Mouse (Mus musculus) cerebellum, postnatal 36 days (tissue): ENCODE results near the gene Ncoa4.
A peak's percentile ranks its signal among the peaks of the same experiment; 100 is the strongest.
"Not testable (repeated sequence)": the region's sequence is repeated elsewhere in the genome, so short reads cannot be mapped to it uniquely, and the experiment has no call there.

Experiments
- DNase-seq, 2 experiments: peaks; one replicate each; pipeline ENCODE4 v3.0.0; 2021 to 2022; ENCODE audit warnings: mixed read lengths in 2 of 2

Ncoa4 gene

DNA sequence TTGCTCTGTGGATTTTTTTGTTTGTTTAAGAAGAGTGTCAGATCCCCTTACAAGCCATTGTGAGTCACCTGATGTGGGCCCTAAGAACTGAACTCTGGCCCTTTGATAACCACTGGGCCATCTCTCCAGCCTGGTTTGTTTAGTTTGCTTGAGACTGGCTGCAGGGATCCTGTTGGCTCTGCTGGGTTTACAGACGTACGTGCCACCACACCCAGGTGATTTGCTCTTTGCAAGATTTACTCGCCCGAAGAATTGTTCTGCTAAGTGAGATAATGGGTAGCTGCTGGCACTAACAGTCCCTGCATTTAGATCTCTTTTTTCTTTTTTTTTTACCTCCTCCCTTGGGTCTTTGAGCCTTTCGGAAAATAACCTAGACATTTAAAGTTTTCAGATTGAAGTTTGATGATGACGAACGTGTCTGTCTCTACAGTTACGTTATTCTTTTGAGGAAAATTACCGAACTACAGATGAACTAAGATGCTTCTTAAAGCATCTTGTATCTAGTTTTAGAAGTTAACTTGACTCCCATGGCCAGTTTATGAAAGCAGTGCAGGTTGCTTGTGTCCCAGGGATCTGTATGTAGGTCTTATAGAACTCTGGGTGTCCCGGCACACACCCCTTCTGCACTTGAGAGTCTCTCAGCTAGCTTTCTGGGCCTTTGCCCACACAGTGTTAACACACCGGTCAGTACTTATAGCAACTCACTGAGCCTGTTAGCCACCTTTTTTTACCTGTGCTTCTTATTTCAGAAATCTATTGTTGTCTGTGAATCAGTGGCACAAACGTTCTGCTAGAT lies 1.6 kb downstream of the Ncoa4 start:
- DNase-seq = no peak

DNA sequence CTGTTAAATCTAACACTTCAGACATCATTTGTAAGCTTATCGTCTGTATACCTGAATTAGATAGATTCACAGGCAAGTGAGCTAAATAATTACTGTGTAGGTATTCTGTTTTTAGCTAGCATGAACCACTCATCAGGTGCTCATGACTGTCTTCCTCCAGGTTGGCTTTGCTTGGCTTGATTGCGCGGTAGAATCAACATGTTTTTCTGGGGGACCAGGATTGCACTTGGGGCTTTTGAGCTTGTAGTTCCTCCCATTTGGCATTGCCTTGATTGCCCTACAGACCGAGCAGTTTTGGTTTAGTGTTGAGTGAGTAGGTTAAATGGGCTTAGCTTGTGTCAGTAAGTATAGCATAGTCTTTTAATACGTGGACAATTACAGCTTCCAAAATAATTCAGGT lies 2.6 kb downstream of the Ncoa4 start:
- no peak for DNase-seq

DNA sequence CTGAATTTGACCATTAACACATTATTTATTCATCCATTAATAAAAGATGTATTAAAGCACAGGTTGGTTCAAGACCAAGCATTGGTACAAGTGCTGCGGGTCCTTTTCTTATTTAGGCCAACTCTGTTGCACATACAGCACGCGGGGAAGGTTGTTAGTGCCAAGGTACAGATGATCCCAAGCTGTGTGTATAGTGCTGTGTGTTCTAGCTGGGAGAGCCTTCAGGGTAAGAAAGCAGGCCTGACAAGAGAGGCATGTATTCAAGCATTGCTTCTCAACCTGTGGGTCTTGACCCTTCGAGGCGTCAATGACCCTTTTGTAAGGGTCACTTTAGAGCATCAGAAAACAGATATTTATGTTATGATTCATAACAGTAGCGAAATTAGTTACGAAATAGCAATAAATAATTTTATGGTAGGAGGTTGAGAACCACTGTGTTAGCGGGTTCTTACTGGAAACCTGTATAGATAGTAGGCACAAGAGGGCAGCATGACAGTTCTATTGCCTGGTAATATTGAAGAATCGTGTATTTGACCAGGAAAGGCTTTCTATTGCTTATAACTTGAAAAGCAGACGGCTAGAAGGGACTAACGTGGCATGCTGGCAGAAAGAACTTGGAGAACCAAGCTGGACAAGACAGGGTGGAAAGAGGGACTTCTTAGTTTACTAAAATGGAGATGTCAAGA lies 3.7 kb downstream of the Ncoa4 start:
- no peak for DNase-seq

DNA sequence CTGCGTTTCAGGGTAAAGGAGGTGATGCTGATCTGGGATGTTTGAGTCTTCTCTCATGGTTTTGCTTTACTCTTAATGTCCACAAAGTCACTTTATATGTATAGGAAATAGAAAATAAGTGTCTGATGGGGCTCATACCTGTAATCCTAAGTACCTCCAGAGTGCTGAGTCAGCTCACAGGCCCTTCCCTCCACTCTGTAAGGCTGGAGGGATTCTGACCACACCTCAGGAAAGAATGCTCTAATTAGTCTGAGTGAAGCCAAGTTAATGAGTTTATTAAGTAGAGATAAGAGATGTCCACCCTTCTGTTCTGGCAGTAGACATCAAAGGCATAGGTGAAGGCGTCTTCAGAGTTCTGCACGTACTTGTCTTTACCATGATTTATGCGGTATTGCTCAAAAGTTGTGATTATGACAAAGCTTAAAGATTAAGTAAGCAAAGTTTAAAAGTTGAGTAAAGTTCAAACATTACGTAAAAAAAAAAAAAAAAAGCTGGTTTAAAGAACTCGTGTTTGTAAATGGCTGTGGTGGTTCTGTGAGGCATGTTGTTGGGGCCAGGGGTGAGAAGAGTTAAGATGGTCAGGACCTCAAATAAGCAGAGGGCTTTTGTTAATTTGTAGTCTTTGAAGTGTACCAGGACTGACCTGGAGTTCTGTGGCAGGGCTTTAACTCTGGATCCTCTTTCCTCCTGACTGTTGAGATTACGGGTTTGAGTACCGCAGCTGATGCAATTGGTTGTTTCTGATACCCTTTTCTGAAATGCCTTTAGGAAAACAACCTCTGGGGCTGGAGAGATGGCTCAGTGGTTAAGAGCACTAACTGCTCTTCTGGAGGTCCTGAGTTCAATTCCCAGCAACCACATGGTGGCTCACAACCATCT lies 4.7 kb downstream of the Ncoa4 start:
- no peak for DNase-seq

GRCm38 (mm10) chr14:32165278-32166061 lies 5.8 kb downstream of the Ncoa4 start:
- DNase-seq = peak; percentile 88 to 91

DNA sequence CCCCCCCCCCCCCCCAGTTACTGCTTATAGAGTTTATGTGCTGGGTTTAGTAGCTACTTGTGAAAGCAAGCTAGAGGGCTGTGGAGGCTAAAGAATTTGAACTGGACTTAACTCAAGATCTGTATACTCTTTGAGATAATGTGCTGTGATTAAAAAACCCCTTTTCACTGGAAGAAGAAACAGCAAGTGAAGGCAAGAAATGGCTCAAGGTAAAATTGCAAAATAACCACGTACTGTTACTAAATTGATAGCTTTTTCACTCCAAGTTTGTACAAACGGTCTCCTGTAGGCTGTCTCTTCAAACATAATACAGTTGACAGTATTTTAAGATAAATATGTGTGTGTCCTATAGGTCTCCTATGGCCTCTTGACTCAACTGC lies 6.4 kb downstream of the Ncoa4 start:
- no peak for DNase-seq

DNA sequence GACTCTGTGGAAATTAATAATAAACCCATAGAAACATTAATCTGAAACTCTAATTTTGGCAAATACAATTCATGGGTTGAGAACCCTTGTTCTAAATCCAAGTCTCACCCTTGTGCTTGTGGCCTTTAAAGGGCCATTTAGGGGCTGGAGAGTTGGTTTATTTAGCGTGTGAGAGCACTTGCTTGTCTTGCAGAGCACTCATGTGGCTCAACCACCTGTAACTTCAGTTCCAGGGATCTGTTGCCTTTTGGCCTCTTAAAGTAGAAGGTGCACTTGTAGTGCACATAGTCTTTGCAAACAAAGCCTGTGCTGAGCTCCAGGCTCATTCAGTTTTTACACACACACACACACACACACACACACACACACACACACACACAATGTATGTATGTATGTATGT lies 7.2 kb downstream of the Ncoa4 start:
- no peak for DNase-seq

GRCm38 (mm10) chr14:32167326-32167725 lies 7.7 kb downstream of the Ncoa4 start:
- DNase-seq = no peak

GRCm38 (mm10) chr14:32168653-32169231 lies 9.1 kb downstream of the Ncoa4 start:
- DNase-seq = no peak

DNA sequence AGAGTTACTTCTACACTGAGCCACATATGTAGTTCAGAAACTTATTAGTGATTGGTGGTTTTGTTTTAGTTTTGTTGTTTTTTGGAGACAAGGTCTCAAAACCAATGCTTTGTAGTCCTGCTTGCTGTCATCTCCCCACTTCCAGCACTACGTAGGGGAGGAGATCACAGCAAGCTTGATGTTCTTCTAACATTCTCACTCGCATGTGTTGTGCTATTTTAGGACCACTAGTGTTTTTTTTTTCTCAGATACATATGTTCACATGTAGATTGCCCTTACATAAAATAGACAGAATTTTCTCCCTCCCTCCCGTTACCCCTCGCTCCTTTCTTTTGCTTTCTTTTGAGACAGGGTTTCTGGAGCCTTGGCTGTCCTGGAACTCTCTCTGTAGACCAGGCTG lies 10.5 kb downstream of the Ncoa4 start:
- no peak for DNase-seq

DNA sequence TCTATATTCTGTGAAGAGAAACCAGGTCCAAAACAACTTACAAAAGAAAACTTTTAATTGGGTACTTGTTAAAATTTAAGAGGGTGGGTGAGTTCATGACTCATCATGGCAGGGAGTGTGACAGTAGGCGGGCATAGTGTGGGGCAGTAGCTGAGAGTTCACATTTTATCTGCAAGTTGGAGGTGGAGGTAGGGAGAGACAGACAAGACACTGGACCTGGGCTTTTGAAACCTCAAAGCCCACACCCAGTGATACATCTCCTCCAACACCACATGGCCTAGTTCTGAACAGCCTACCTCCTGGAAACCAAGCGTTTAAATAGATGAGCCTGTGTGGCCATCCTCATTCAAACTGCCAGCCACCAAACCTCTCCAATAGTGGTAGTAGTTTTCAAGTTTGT lies 15.6 kb downstream of the Ncoa4 start:
- DNase-seq = no peak

GRCm38 (mm10) chr14:32176590-32176989 lies 16.9 kb downstream of the Ncoa4 start:
- not testable (repeated sequence) for DNase-seq

GRCm38 (mm10) chr14:32179393-32180195 lies 19.9 kb downstream of the Ncoa4 start:
- DNase-seq = no peak

- DNase-seq = no peak
Observed at GRCm38 (mm10) chr14:32180861-32181260, 21.2 kb downstream of the Ncoa4 start.

DNA sequence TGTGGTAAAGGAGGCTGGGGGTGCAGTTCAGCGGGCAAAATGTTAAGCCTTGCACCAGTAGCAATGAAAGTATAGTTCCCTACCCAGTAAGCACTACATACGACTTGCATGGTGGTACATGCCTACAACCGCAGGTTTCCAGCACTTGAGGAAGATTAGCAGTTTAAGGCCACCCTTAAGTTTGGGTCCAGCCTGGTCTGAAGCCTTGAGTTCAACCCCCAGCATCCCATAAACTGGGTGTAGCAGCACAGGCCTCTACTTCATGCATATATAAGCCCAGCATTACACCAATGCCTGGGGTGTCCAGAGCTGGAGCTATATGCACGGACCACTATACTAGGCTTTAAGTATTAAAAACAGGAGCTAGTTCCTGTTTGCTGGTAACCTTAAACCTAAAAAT lies 24.2 kb downstream of the Ncoa4 start:
- DNase-seq = no peak

DNA sequence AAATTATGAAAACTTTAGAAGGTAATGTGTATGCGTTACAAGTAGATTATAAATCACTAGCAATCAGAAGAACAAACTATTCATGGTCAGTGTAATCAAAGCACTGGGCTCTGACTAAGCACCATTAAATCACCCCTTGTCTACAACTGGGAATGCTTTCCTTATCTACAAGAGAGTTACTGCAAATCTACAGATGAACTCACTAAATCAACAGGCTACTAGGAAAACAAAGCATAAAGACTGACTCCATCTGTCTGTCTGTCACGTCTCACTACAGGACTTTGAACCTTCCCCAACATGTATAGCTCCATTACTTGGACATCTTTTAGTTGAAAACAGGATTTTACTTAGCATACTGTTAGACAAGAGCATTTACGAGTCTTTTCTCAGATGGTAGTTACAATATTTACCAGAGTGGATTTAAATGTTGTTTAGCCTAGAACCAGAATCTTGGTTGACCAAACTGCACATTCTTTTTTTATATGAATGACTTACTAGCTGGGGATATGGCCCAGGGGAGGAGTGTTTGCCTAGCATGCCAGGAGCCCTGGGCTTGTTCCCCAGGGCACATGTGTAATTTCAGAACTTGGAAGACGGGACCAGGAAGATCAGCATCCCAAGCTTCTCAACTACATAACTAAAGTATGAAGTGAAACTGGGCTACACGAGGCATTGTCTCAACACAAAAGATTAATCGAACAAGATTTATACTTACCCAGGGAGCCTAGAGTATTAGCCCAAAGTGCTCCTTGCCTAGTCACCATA lies 31.1 kb downstream of the Ncoa4 start:
- DNase-seq = no peak

GRCm38 (mm10) chr14:32191926-32192325 lies 32.3 kb downstream of the Ncoa4 start:
- DNase-seq = no peak

DNA sequence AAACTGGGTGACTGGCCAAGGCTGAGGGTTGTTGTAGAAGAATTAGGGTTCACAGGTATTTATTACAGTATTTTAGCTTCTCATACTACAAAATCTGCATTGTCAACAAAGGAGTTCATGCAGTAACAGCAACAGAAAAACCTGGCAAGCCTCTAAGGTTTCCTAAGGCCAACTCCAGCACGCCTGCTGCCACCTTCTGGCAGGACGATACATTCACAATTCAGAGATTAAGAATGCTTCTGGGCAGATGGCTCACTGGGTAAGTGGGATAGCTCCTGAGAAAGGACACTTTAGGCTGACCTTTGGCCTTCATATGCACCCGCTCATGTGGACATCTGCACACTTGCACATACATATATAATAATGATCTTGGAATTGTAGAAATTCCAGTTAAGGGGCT lies 32.8 kb downstream of the Ncoa4 start:
- DNase-seq = peak; percentile 53 to 61

DNA sequence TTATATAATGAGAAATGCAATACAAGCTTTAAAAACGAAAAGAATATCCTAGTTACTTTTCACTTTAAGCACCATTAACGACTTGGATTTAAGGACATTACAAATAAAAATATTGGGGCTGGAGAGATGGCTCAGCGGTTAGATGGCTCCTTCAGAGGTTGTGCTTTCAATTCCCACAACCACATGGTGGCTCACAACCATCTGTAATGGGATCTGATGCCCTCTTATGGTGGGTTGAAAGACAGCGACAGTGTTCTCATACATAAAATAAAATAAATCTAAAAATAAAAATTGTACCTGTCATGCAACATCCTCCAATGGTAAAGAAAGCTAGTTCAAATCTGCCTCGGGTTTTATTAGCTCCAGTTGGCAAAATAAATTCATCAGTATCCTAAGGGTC lies 33.9 kb downstream of the Ncoa4 start:
- not testable (repeated sequence) for DNase-seq

GRCm38 (mm10) chr14:32201354-32201753 lies 41.7 kb downstream of the Ncoa4 start:
- DNase-seq = no peak
